Mouse (Mus musculus): Measurements from ENCODE around the gene Mtrf1. TPM values are rescaled to one million over a fixed set of nuclear protein-coding genes. Genes with fewer than 3 reads are reported as not detected.

Gene Mtrf1
- 0.15 and 0.32 TPM in 2 replicates for polyA plus RNA-seq (2012; rRNA removed)

DNA sequence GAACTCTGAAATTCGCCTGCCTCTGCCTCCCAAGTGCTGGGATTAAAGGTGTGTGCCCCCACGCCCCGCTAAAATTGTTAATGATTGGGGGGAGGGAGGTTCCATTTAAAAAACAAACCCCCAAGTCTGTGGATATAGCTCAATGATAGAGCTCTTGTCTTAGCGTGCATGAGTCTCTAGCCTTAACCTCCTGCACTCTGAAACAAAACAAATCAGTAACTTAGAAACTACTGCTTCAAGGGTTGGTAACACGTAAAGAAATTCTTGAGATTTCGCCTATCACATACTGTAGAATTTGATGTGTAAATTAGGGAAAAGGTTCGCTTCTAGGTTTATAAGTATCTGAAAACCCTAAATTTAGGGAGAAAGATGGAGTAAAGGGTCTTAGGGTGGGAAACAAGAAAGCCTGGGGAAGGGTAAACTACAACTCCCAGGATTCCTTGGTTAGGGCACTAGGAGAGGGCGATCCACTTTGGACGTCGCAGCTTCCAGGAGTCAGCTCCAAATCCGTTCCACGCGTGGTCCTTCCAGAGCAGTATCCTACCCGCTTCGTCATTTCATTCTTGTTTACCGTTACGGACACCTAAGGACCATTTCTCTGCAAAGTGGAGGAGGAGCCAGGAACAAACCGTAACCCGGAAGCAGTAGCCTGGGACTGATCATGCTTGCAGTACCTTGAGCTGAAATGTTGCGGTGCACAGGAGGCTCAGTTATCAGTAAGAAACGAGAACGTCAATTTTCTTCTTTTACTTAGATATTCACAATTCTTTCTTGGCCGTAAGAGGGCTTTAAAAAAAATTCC lies at the start of gene Mtrf1:
Gene Mtrf1, plus strand, starts transcription at position 452 of the 802 bp plus-strand sequence.
- 14% methylated on average over 23 of the region's 23 CpGs for WGBS
- TF ChIP-seq POLR2A (IDR thresholded peaks at IDR 0.05; ENCODE audit: low read depth, low read length) (no peak), CTCF (IDR thresholded peaks at IDR 0.05; ENCODE audit: extremely low read depth, insufficient read length, insufficient replicate concordance, low read depth, low read length) (no peak)
- Histone ChIP-seq H3K4me1 (ENCODE audit: control insufficient read depth, insufficient read depth, insufficient read length, low read length) (no peaks in the 10 kb centered on the region), H3K27me3 (ENCODE audit: control insufficient read depth, insufficient read depth, low read length) (no peaks in the 10 kb centered on the region), H3K36me3 (ENCODE audit: control insufficient read depth, insufficient read depth, low read length) (peaks cover 7% of the 10 kb centered on the region), H3K4me3 (ENCODE audit: low read depth, low read length) (peak within 1 kb of the TSS; percentile 76), H3K27ac (ENCODE audit: insufficient read depth, low read depth, low read length) (peak within 1 kb of the TSS; percentile 60)

GRCm38 (mm10) chr14:79358055-79358454 lies 39.5 kb upstream of the Mtrf1 start:
- TF ChIP-seq POLR2A (IDR thresholded peaks at IDR 0.05; ENCODE audit: low read depth, low read length) (no peak), CTCF (IDR thresholded peaks at IDR 0.05; ENCODE audit: extremely low read depth, insufficient read length, insufficient replicate concordance, low read depth, low read length) (no peak)
- H3K27ac ChIP-seq (ENCODE audit: insufficient read depth, low read depth, low read length): no peak overlapping the region
- WGBS: 28% methylated on average over 2 of the region's 2 CpGs
- no peak overlapping the region for H3K4me3 ChIP-seq (ENCODE audit: low read depth, low read length)
- H3K27me3 ChIP-seq (ENCODE audit: control insufficient read depth, insufficient read depth, low read length): no peaks in the 10 kb centered on the region
- peaks cover 26% of the 10 kb centered on the region for H3K36me3 ChIP-seq (ENCODE audit: control insufficient read depth, insufficient read depth, low read length)
- H3K4me1 ChIP-seq (ENCODE audit: control insufficient read depth, insufficient read depth, insufficient read length, low read length): no peaks in the 10 kb centered on the region

DNA sequence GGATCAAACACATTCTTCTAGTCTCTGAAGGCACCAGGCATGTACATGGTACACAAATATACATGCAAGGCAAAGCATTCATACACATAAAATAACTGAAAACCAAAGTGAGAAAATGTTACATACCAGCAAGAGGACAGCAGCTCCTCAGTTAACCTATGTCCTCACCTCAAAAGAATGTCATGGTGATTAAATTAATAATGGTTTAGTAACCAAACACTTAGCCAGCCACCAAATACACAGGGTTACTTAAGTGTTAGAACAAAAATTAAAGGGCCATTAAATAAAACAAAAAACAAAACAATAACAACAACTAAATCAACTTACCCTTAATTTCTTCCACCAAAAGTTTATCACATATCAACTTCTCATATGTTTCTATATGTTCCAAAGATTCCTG lies 20.5 kb upstream of the Mtrf1 start:
- TF ChIP-seq POLR2A (IDR thresholded peaks at IDR 0.05; ENCODE audit: low read depth, low read length) (no peak), CTCF (IDR thresholded peaks at IDR 0.05; ENCODE audit: extremely low read depth, insufficient read length, insufficient replicate concordance, low read depth, low read length) (no peak)
- H3K36me3 ChIP-seq (ENCODE audit: control insufficient read depth, insufficient read depth, low read length): peaks cover 27% of the 10 kb centered on the region

GRCm38 (mm10) chr14:79383120-79383519 lies 14.5 kb upstream of the Mtrf1 start:
- TF ChIP-seq POLR2A (IDR thresholded peaks at IDR 0.05; ENCODE audit: low read depth, low read length) (no peak), CTCF (IDR thresholded peaks at IDR 0.05; ENCODE audit: extremely low read depth, insufficient read length, insufficient replicate concordance, low read depth, low read length) (no peak)
- 83% methylated on average over 7 of the region's 7 CpGs for WGBS

More for the DNA sequence above, 20.5 kb upstream of the Mtrf1 start:
- Histone ChIP-seq H3K27ac (ENCODE audit: insufficient read depth, low read depth, low read length) (no peak overlapping the region), H3K4me1 (ENCODE audit: control insufficient read depth, insufficient read depth, insufficient read length, low read length) (no peaks in the 10 kb centered on the region), H3K27me3 (ENCODE audit: control insufficient read depth, insufficient read depth, low read length) (no peaks in the 10 kb centered on the region), H3K4me3 (ENCODE audit: low read depth, low read length) (no peak overlapping the region)

DNA sequence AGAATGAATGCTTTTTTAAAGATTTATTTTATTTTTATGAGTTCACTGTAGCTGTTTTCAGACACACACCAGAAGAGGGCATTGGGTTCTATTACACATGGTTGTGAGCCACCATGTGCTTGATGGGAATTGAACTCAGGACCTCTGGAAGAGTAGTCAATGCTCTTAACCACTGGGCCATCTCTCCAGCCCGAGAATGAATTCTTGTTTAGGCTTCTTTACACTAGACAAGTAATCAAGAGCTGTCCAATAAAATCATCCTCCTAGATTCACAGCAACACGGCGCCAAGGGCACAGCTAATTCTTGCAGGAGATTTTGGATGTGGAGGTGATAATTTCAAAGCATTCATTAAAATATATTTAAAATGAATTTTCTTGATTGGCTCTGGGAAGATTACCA lies 9.3 kb upstream of the Mtrf1 start:
- H3K27me3 ChIP-seq (ENCODE audit: control insufficient read depth, insufficient read depth, low read length): no peaks in the 10 kb centered on the region
- TF ChIP-seq POLR2A (IDR thresholded peaks at IDR 0.05; ENCODE audit: low read depth, low read length) (no peak), CTCF (IDR thresholded peaks at IDR 0.05; ENCODE audit: extremely low read depth, insufficient read length, insufficient replicate concordance, low read depth, low read length) (no peak)
- H3K4me3 ChIP-seq (ENCODE audit: low read depth, low read length): no peak overlapping the region
- no peaks in the 10 kb centered on the region; the same call in 1 of the 2 replicates for H3K4me1 ChIP-seq (ENCODE audit: control insufficient read depth, insufficient read depth, insufficient read length, low read length)
- no peak overlapping the region for H3K27ac ChIP-seq (ENCODE audit: insufficient read depth, low read depth, low read length)
- H3K36me3 ChIP-seq (ENCODE audit: control insufficient read depth, insufficient read depth, low read length): peaks cover 3% of the 10 kb centered on the region
- WGBS: 83% methylated on average over 3 of the region's 3 CpGs

More at GRCm38 (mm10) chr14:79383120-79383519, 14.5 kb upstream of the Mtrf1 start:
- peaks cover 22% of the 10 kb centered on the region for H3K36me3 ChIP-seq (ENCODE audit: control insufficient read depth, insufficient read depth, low read length)
- no peaks in the 10 kb centered on the region for H3K27me3 ChIP-seq (ENCODE audit: control insufficient read depth, insufficient read depth, low read length)
- H3K4me3 ChIP-seq (ENCODE audit: low read depth, low read length): no peak overlapping the region
- H3K4me1 ChIP-seq (ENCODE audit: control insufficient read depth, insufficient read depth, insufficient read length, low read length): no peaks in the 10 kb centered on the region
- no peak overlapping the region for H3K27ac ChIP-seq (ENCODE audit: insufficient read depth, low read depth, low read length)

- peaks cover 3% of the 10 kb centered on the region for H3K36me3 ChIP-seq (ENCODE audit: control insufficient read depth, insufficient read depth, low read length)
- TF ChIP-seq POLR2A (IDR thresholded peaks at IDR 0.05; ENCODE audit: low read depth, low read length): no peak
- TF ChIP-seq CTCF (IDR thresholded peaks at IDR 0.05; ENCODE audit: extremely low read depth, insufficient read length, insufficient replicate concordance, low read depth, low read length): no peak
- peak overlapping the region; percentile 95 for H3K4me3 ChIP-seq (ENCODE audit: low read depth, low read length)
- peak overlapping the region; percentile 94 for H3K27ac ChIP-seq (ENCODE audit: insufficient read depth, low read depth, low read length)
- H3K4me1 ChIP-seq (ENCODE audit: control insufficient read depth, insufficient read depth, insufficient read length, low read length): no peaks in the 10 kb centered on the region; the same call in 1 of the 2 replicates
- WGBS: 1% methylated on average over 16 of the region's 16 CpGs
- H3K27me3 ChIP-seq (ENCODE audit: control insufficient read depth, insufficient read depth, low read length): no peaks in the 10 kb centered on the region
Observed at GRCm38 (mm10) chr14:79389438-79390264, 7.9 kb upstream of the Mtrf1 start.

All from small intestine, adult 2 months (tissue).